Mouse (Mus musculus) T-cell, adult 2 months (primary cell): ENCODE data around the gene Slc35a3.
A peak's percentile ranks its signal among the peaks of the same experiment; 100 is the strongest.
"Not testable (repeated sequence)": the region's sequence is repeated elsewhere in the genome, so short reads cannot be mapped to it uniquely, and the experiment has no call there.

Source experiments
- DNase-seq: peaks from one replicate; pipeline ENCODE4 v3.0.0; 2022; ENCODE audit warnings: low spot score

Gene Slc35a3

DNA sequence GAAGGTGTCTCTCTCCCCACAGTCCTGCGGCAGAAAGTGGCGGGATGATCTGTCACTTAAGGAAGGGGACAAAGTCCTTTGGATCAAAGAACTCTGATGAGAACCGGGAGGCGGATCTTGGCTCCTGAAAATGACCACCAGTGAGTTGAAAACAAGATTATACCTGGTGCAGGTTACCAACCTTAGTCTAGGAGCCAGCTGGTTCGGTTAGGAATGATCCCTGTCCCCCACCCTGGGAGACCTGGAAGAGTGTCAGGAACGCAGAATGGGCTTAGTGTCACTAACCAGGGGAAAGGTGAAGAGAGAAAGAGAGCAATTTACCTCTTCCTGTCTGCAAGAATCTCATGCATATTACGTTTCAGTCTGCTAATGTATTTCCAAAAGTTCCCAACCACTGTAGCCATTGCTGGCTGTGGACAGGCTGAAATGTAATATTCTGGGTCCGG is at the start of gene Slc35a3:
TSS of gene Slc35a3 (minus strand) at position 396 of the 446 bp plus-strand sequence.
- DNase-seq, result no peak

DNA sequence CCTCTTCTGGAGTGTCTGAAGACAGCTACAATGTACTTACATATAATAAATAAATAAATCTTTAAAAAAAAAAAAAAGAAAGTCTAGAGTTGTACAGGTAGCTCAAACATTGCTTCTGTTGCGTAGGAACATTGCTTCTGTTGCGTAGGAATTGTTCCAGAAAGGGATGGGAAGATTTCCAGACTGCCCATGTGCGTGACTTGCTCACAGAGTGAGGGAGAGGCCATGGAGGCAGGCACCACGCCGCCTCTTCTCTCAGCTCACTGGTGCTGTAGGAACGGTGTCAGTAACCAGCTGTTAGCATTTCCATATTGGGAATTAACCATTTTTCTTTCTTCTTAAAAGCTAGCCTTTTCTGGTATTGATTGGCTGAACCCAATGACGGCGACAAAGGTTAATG is 40.2 kb upstream of the Slc35a3 start:
- no peak for DNase-seq

DNA sequence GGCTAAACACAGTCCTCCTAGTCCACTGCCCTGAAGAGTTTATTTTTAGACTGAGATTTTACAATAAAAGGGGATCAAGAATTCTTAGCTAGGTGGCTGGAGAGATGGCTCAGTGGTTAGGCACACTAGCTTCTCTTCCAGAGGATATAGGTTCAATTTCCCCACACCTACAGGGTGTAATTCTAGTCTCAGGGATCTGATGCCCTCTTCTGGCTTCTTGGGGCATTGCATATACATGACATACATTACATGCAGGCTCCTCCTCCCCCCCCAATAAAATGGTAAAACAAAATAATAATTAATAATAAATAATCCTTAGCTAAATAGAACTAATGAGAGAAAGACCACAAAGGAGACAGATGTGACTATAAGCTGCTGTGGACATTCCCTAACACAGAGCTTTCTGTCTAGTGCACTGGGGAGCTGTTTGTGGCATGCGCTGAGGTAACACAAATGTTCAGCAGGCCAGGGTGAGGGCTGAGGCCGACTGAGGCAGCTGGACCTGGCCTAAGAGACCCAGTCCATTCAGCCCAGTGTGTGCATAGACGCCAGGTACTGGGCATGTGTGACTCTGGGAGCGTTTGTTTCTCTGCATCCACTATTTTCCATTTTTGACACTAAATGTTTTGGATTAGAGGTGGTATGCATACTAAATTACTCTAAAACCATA is 38.7 kb upstream of the Slc35a3 start:
- peak; percentile 43 for DNase-seq

DNA sequence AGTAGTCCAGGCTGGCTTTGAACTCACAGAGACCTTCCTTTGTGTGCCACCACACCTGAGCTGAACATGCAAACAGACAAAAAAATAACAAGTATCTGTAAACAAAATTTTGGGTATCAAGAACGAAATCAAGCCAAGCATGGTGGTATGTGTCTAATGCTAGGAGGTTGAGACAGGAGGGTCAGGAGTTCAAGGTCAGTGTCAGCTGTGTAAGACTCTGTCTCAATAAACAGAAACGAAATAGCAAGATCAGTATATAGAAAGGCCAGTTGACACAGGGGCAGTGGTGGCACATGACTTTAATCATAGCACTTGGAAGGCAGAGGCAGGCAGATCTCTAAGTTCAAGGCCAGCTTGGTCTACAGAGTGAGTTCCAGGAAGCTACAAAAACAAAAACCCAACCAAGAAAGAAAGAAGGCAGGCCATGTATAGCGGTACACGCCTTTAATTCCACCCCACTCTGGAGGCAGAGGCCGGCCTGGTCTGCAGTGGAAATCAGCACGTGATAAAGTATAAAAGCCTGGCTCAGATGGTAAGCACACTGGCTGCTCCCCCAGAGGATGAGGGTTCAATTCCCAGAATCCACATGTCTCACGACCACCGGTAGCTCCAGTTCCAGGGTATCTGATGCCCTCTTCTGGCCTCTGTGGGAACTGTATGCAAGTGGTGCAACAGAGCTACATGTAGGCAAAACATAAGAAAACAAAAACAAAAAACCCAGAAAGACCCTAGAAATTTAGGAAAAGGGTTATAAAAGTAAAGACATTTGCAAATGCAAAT is 36.0 kb upstream of the Slc35a3 start:
- DNase-seq, result no peak

DNA sequence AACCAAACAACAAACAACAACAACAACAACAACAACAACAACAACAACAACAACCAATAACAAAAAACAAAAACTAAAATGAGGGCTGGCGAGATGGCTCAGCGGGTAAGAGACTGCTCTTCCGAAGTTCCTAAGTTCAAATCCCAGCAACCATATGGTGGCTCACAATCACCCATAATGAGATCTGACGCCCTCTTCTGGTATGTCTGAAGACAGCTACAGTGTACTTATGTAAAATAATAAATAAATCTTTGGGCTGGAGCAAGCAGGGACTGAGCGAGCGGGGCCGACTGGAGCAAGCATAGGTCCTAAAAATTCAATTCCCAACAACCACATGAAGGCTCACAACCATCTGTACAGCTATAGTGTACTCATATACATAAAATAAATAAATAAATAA is 35.0 kb upstream of the Slc35a3 start:
- not testable (repeated sequence) for DNase-seq

DNA sequence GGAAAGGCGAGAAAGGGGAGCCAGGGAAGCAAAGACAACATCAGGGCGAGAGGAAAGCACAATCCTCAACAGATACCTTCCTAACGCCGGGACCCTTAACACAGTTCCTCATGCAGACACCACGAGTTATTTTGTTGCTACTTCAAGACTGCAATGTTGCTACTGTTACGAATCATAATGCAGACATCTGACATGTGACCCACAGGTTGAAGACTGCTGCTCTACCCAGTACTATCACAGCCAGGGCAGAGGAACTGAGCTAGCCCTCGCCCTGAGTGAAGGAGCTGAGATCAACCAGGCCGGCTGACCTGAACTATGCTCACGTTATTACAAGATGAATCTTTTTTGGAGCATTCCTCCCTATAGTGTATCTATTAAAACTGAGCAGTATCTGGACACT is 28.3 kb upstream of the Slc35a3 start:
- no peak for DNase-seq

DNA sequence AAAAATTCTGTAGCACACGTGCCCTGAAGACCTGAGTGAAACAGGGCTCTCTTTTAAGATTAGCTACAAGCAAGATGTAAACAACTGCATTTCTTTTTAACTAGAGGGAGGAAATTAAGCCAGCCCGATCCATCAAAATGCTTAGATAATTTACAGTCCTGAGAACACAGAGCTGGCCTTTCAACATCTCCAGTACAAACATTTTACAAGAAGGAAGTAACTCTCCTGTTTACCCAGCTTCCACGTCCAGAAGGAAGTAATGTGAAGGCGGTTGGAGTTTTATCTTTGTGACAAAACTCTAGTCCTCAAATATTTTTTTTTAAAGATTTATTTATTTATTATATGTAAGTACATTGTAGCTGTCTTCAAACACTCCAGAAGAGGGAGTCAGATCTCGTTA is 27.5 kb upstream of the Slc35a3 start:
- no peak for DNase-seq

DNA sequence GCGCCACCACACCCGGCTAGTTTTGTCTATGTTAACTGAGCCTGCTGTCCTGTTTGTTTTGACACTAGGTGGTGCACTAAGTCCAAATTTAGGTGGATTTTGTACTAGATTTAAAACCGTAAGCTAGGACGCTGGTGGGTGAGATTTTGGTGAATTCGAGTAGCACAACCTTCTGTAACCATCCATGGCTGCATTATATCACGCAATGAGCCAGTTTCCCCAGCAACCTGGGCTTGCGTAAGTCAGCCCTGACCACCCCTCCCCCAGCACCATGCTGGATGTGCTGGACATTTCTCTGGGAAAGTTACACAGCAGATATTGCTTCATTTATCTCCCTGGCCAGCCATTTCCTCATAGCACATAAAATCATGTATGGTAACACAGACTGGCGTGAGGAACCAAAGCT is 24.7 kb upstream of the Slc35a3 start:
- no peak for DNase-seq

DNA sequence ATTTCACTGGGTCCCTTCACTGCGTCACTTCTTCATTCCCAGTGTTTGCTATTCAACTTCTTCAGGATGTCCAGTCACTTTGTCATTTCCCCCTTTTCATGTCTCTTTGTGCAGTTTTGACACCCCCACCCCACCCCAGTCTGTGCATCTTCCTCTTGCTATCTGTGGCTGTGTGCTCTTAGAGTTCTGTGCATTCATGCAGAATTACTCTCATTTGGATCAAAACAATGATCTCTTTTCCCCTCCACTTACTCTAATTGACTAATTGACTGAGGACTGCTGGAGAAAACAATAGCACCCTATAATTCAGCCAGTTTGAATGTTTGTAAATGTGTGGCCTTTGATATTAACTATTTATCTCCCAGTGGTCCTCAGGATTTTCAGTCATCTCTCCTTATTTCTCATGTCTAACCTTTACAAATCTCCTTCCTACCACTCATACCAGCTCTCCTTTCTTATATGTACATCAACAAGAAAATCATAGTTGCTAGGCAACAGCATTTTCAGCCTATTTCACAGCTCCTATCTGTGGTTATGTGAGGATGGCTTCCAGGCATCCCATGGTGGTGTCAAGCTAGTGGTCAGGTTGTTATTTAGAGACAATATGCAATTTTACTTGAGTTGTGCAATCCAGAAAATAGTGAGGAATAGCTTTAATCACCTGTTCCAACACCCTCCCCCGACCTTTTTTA is 17.0 kb upstream of the Slc35a3 start:
- no peak for DNase-seq

DNA sequence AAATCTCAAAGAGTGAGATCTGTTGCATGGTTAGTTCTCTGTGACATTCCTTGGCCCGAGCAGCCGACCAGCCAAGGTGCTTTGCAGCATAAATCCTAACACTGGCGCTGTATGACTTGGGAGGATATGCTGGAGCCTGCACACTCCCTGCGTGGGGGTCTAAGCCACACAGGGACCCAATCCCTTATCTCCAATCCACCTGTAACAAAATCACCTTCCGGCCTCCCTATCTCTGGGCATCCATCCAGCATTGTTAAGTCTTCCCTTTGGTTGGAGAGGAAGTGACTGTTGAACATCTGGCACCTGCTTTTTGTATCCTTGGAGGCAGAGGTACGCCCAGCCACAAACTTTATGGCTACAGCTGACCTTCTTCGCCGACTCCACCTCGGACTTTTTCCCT is 14.2 kb upstream of the Slc35a3 start:
- no peak for DNase-seq

DNA sequence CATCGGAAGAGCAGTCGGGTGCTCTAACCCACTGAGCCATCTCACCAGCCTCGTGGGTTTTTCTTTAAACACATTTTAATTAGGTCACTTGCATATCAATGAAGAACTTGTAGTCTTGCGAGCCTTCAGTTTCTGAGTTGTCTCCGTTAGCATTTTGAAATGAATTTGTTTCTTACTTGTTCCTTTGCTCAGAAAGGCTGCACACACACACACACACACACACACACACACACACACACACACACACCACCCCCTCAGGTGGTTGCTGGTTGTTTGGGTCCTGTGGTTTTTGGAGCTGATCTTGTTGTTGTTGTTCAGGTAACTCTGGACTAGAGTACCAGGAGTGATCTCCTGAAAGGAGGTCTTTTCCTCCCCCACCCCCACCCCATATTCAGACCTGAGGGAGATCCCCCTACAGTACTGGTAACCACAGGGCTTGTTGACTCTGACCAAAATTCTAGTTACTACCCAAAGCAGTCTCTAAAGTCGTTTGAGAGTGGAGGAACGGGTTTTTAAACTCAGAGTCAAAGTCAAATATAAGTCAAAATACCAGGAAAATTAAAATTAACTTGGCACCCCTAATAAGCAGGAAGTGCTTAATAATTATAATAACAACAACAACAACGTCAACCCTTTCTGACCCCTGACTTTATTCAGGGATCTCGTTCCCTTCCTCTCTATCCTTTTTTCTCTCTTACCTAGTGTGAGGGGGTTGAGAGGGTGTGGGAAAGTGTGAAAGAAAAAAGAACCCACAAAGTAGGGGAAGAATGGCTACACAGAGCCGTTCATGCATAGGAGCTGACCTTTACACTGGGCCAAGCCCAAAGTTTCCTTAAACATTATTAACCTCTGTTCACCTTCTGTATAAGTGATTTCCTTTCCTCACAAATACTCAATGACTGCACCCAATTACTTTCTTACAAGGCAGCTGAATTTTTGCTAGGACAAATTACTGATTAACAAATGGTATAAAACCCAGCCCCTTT is 11.2 kb upstream of the Slc35a3 start:
- DNase-seq, result no peak

DNA sequence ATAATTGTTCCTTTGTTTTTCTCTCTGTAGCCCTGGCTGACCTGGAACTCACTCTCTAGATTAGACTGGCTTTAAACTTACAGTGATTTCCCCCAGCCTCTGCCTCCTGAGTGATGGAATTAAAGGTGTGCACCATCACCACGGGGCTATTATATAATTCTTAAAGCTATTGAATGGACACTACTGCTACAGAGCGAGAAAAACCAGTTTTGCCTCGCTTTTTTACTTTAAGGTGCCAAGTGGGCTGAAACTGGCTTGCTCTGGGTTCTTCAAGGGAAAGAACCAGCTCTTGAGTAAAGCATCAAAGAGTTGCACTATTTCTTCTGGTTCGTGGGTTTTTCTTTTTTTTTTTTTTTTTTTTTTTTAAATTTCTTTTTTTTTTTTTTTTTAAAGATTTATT is 10.3 kb upstream of the Slc35a3 start:
- no peak for DNase-seq

DNA sequence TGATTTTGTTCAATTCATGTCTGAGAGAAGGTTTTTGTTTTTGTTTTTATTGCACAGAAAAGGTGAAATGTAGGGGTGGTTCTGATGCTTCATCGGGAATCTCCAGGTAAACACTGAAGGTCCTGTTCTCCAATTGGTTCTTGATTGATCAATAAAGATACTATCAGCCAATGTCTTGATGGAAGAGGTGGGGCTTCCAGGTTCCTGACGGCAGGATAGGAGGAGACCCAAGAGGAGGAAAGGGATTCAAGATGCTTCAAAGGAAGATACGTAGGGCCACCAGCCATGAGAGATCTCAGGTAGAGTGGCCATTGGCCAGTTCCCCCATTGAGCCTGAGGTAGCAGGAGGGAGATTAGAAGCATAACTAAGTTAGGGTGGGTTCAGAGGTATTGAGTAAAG is 6.3 kb upstream of the Slc35a3 start:
- DNase-seq, result no peak

DNA sequence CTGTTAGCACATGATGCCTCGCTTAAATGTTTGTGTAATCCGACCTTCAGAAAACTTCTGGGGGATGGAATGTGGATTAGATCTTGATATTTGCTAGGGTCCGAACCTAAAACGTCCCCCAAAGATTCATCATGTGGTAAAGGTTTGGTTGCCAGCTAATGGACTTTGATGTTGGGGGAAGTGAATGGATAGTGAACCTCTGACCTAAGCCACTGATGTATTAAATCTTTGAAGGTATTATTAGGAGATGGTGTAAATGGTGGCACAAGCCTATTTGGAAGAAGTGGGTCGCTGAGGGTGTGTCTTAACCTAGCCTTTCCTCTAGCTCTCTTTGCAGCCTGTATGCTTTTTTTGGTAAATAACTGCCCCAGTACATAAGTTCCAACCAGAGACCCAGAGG is 400 bp upstream of the Slc35a3 start:
- no peak for DNase-seq

DNA sequence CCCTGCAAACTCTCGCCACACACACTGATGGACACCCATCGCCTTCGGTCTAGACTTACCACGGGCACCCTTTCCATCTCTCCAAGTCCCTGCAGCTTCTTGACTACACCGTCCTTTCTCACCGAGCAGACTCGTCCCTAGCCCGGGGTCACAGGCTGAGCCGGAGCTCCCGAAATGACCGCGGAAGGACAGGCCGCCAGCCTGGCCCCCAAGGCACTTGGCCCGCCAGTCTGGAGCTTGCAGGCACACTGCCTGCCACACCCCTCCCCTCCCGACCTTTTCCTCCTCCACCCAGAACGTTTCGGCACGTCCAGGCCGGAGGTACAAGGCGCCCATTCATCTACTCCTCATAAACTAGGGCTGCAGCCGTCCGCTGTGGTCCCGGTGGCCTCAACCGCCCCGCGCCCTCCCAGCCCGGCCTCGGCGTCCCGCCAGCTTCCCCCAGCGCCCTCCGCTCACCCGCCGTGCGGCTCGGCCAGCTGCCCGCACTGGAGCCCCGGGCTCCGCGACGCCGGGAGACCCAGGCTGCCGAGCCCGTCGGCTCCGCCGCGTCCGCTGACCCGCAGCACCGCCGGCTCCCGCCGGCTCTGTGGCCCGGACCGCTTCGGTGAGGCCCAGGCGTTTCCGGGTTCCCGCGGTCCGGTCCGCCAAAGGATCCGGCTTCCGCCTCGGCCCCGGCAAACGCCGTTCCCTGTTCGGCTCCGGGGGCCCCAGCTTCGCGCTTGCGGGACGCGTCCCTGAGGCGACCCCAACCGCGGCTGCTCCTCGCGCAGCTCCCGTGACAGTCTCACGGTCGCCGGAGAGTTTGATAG is 801 bp downstream of the Slc35a3 start:
- peak; percentile 66 for DNase-seq

DNA sequence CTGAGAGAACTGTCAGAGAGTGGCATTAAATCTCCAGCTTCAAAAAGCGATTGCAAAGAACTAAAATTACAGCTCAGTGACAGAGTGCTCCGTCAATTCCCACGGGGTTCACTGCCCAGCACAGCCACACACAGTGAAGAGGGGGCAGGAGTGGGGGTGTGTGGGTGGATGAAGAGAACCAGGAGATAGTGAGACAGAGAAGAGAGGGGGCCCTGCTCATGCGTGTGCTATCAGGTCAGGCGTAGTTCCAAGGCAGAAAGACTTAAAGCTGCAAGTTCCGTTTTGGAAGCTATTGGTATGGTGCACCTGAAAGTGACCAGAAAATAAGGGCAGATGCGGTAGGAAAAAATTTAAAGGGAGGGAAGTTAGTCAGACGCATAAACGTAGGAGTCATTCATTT is 1.7 kb downstream of the Slc35a3 start:
- DNase-seq, result no peak

DNA sequence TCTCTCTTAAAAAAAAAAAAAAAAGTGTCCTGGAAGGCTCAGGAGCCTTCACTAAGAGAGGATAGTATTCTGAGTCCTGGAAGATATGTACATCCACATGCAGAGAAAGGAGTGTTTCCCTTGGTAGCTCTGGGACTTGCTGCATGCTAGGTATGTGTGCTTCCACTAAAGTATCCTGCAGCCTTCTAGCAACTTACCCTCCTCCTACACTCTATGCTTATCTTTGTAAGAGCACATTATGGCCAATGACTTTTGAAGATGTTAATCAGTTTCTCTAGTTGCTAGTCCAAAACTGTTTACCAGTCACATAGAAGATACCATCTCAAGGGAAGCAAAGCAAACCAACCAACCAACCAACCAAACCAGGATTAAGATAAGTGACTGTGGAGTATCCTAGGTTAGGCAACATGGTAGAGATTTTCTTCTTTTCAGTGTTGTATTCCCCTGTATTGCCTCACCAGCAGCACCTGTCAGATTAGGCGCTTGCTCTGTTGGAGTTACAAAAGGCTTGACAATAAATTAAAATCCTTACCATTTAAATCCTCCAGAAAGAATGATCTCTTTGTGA is 6.9 kb downstream of the Slc35a3 start:
- DNase-seq, result no peak

DNA sequence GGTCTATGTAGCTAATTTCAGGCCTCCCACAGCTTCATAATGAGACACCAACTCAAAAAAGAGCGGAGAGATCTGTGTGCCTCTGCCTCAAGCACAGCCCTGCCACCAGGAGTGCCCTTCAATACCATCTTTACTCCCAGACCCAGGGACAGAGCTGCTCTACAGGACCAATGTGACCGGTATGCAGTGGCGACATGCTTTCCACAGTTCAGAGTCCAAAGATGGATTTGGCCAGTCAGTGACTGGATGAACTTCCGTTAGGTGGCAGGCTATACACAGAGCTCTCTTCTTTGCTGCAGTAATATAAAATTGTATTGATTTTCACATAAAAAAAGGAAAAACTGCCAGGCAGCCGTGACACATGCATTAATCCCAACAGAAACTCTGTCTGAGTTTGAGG is 8.8 kb downstream of the Slc35a3 start:
- DNase-seq, result no peak

DNA sequence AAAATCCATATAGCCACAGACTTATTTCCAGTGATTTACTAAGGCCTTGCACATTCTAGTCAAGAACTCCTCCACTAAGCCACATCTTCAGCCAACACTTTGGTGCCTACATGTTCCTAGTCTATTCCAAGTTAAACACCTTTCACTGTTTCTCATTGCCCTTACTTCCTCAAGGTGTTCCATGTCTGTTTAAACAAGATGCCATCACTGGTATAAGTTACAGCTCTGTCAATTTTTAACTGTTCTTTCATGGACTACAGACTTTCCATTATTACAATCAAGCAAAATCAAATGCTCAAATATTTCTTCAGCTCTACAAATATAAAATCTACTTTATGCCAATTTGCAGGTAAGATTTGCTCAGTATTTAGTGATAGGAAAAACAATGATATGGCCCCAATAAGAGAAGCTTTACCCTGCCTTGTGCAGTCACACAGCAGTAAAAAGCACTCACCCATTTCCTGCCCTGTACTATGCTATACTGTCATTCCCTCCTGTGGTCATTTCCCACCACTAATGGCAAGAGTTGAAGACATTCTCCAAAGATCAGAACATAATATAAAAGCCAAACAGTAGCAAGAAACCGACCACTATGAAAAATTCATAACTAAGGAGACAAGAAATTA is 9.9 kb downstream of the Slc35a3 start:
- no peak for DNase-seq

DNA sequence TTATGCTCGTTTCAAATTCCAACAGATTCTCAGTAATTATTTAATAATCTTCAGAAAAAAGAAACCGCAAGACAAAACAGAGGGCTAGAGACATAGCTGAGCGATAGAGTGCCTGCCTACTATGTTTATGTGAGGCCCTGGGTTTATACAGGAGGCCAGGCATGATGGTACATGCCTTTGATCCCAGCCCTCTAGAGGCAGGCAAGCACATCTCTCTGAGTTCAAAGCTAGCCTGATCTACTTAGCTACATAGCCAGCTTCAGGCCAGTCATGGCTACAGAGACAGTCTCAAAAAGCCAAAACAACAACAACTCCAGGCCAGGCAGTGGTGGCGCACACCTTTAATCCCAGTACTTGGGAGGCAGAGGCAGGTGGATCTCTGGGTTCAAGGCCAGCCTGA is 11.0 kb downstream of the Slc35a3 start:
- no peak for DNase-seq
